Mouse (Mus musculus): ENCODE results near the gene Rbm45.
A peak's percentile ranks its signal among the peaks of the same experiment; 100 is the strongest.

The Rbm45 gene

DNA sequence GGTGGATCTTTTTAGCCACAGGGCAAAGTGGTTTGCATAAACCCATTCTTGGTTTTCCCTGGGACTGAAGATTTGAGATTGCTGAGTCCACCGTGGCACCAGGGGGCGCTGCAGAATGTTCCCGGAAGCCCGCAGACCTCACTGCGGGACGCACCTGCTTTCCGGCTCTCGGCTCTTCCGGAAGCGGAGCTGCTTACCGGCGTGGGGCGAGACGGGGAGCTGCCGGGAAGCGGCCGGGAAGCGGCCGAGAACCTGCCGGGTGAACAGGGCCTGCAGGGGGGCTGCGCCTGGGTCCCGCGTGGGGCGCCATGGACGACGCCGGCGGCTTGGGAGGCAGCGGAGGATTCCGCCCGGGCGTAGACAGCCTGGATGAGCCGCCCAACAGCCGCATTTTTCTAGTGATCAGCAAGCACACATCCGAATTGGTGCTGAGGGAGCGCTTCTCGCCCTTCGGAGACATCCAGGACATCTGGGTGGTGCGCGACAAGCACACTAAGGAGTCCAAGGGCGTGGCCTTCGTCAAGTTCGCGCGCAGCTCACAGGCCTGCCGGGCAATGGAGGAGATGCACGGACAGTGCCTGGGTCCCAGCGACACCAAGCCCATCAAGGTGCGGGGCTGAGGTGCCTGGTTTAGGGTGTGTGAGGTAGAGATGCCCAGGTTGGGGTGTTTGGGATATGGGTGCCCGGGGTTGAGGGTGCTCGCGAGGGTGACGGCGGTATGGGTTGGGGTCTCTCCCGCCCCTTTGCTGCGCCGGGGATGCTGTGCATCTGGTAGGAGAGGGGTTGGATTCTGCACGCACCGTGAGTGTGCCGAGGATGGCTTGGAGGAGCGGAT, at the start of gene Rbm45:
TSS of gene Rbm45 (plus strand) at position 164 of the 835 bp plus-strand sequence.
- peak; percentile 89 for DNase-seq

DNA sequence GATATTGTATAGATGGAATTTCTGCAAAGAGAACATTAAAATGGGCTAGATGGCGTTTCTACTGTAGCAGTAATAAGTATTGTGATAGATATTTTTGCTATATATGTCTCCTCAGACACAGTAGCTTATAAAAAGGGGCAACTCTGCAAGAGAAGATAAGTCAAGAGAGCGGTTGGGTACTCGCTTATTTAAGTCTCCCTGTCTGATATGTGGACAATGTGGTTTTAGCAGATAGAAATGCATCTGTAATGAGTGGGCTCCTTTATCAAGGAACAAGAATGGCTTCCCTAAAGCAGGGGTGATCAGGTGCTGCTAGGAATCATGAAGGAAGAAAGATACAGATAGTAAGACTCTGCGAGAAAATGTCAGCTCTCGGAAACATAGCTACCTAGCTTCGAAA, 49.4 kb upstream of the Rbm45 start:
- no peak for DNase-seq

DNA sequence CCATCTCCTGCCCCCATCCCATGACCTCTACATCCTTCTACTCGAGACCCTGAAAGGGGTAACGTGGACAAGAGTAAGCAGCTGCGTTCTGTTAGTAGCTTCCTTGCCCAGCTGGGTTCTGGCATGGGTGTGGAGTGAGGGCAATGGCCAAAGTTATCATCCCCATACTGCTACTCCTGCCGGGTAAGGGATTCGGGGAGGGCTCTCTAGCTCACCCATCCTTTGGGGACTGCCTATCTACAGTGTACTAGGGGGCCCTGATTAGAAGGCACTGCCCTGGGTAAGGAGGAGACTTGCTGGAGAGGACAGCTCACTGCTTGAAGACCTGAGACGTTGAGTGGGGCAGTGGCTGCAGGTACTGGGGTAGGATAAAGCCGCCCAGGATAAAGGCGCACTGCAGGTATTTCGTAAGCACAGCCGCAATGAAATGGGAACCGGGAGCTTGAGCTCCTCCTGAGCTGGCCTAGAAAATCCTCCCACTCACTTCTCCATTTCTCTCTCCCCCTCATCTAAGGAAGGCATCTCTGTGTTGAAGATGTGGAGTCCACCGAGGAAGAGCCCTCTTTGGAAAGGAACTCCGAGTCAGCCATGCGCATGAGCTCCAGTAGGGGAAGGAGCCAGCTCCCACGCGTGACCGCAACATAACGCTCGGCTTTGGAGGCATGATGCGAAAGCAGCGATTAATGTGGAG, 46.5 kb upstream of the Rbm45 start:
- DNase-seq = no peak

DNA sequence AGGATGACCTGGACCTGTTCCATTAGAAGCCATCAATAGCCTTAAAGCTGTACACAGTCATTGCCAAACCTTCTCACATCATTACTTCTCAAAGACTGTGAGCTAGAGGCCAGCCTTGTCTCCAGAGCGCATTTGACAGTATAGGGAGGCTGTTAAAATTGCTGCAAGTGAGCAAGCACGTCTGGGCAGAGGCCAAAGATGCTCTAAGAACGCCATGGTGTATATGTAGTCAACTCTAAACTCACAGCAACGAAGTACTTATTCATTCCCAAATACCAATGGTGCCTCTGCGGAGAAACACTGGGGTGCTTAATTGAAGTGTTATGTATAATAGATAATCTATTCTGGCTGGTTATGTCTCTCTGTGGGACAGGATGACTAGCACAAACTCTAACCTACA, 45.3 kb upstream of the Rbm45 start:
- no peak for DNase-seq

DNA sequence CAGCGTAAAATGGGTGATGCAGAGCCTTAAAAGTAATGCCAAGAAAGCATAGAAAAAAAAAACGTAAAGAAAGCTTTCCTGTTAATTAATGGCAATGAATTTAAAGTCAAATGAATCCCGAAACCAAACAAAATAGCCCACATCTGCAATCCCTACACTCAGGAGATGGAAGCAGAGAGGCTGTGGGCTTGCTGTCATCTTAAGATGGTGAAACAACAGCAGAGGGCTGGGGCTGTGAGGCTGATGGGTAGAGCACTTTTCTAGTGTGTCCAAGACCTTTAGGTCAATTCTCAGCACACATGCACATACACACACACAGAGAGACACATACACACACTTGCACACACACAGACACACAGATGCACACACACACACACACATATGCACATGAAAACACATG, 43.6 kb upstream of the Rbm45 start:
- no peak for DNase-seq

DNA sequence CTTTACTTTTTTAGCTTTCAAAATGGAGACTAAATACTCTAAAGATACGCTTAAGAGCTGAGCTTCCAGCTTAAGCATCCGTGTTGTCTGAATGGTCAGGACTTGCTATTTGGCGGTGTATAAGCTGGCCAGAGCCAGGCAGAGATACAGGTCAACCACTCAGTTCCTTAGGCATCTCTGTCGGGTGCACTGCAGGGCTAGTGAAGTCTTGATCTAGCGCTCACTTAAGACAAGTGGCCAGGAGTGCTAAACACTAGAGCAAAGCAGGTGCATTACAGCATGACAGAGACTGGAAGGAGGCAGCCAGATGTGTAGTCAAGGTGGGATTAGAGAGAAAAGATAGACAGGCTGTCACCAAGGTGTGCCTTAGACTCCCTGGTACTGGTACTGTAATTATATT, 39.7 kb upstream of the Rbm45 start:
- DNase-seq = no peak

DNA sequence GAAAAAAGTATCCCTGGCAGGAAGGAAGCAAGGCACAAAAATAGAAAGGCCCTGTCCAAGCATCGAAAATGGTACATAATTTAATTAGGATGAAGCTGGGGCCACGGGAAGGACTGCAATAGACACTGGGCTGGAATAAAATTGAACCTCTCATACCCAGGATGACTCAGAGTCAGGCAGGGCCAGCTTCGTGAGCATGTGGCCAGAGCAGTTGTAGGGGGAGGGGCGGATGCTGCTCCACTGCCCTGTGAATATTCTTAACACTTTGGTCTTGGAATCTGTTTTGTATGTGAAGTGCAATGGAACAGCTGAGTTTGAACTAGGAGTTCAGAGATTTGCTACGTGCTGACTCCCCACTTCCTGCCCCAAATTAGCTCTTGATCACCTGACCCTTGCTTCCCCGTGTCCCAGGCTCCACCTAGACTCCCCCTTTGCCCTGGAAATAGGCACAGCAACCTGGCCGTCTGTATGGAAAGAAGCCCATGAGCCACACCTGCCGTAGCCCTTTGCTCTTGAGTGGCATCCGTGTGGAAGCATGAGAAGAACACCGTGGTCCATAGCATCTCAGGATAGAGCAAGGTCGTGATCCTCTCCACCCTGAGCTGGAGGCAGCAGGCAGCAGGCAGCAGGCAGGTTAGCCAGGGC, 37.5 kb upstream of the Rbm45 start:
- DNase-seq = no peak

DNA sequence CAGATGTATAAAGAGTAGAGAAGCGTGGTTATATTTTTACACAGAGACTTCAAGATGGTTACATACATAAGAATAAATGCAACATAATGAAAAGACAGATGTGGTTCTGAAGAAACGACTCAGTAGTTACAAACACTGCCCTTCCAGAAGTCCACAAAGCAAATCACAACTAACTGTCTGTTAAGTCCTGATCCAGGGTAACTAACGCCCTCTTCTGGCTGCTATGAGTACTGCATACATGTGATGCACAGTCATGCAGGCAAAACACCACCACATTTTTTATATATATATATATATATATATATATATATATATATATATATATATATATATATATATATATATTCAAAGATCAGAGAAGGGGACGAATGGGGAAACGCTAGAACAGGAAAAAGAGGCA, 35.2 kb upstream of the Rbm45 start:
- DNase-seq = no peak

DNA sequence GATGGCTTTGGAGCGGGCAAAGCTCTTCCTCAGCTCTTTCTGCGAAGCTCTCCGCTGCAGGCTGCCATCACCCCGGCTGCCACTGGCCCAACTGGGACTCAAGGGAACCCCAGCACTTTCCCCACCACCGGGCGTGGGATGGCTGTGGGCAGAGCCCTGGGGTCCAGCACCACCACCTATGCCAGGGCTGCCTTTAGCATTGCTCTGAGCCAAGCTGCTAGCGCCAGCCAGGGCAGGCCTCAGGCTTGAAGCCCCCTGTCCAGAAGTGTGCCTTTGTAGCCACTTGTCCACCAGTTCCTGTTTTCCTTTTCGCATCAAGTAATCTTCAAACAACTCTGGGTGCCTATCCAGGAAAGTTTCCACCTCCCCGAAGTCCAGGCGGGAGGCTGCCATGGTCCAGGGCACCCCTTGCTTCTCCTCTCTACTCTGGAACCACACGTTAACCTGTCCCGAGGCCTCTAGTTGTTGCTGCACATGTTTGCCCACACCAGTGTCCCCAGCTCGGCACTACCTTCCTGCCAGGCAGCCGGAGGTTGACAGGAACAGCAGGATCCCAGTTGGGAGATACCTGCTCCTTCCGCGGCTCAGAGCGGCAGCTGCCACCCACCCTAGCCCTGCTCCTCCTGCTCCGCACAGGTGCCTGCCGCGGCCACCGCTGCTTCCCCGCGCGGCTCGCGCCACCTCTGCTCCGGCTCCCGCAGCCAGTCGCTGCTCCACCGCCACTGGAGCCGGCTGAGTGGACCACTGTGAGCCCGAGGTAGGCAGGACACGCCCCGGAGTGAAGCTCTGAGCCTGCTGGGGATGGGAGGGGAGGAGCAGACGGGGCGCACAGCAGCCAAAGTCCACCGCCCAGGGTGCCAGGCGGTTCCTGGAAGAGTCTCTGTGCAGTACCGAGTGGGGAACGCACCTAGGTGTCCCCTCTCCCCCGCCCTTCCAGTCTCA, 31.3 kb upstream of the Rbm45 start, which contains the start of gene Pde11a:
TSS of gene Pde11a (minus strand) at position 560 of the 942 bp plus-strand sequence.
- no peak for DNase-seq

DNA sequence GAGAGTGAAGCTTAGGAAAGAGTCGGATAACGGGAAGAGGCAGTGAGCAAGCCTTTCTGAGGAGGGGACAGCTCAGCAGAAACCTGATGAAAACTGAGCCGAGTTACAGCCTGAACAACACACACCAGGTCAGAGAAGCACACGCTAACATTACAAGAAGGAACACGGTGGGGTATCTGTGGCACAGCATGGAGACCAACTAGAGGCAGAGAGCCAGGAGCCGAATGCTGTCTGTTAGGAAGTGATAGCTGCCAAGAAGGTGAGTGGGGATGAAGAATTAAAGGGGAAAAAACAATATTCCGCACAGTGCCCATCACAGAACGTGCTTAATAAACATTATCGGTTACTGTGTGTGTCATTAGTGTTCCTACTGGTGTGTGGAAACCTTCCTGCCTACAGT, 27.6 kb upstream of the Rbm45 start:
- no peak for DNase-seq

DNA sequence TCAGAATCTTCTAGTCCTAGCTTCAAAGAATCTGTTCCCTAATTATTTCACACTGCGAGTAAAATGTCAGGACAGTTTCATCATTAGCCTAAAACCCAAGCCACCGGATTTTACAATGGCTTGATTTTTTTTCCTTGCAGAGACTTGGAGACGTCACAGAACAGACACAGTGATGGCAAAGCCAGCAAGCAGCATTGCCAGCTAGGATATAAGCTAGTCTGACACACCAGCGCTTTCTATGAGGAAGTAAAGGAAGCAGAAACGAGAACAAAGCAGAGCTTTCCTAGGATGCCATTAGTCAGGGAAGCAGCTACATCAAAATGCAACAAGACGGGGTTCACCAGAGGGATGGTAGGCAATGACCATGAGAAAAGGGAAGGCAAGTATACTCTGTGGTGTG, 21.9 kb upstream of the Rbm45 start:
- no peak for DNase-seq

DNA sequence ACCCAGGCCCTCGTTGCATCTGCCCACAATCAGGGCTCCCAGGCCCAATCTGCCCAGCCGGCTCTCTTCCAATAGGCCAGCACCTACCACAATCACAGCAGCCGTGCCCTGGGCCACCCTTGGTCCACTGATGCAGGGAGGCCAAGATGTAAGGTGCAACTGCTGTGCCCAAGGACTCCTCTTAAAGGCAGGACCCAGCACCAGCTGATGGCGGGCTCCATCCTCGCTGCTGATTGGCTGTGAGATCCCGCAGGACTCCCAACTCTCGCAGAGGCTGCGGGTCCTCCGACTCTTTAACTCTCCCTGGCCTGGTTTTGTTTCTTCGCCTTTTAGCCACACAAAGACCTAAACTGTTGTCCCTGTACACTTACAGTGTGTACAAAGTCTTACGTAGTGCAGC, 9.6 kb upstream of the Rbm45 start, which contains the start of gene Cyct:
TSS of gene Cyct (minus strand) at position 225 of the 400 bp plus-strand sequence.
- DNase-seq = no peak

DNA sequence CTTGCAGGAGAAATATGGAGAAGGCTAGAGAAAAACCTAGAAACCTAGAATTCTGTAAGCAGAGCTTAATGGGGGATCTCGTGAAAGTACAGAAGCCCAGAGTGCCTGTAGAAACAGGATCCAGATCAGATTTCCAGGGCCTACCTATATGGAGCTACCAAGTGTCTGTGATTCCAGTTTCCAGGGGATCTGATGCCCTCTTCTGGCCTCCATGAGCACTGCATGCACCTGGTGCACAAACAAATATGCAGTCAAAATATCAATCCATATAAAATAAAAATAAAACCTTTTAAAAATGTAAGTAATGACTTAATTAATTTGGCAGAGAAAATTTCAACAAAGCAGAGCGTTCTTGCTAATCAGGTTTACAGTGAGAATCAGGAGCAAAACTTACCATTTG, 7.7 kb upstream of the Rbm45 start:
- no peak for DNase-seq

DNA sequence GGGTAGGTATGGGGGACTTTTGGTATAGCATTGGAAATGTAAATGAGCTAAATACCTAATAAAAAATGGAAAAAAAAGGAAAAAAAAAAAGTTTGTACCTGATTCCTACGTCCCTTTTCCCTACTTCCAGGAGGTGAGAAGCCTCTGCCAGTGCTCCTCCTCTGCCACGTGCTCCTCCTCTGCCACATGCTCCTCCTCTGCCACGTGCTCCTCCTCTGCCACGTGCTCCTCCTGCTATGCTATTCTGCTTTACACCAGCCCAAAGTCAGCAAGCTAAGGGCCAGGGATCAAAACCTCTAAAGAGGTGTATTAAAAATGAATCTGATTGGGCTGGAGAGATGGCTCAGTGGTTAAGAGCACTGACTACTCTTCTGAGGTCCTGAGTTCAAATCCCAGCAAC, 4.0 kb upstream of the Rbm45 start:
- no peak for DNase-seq

DNA sequence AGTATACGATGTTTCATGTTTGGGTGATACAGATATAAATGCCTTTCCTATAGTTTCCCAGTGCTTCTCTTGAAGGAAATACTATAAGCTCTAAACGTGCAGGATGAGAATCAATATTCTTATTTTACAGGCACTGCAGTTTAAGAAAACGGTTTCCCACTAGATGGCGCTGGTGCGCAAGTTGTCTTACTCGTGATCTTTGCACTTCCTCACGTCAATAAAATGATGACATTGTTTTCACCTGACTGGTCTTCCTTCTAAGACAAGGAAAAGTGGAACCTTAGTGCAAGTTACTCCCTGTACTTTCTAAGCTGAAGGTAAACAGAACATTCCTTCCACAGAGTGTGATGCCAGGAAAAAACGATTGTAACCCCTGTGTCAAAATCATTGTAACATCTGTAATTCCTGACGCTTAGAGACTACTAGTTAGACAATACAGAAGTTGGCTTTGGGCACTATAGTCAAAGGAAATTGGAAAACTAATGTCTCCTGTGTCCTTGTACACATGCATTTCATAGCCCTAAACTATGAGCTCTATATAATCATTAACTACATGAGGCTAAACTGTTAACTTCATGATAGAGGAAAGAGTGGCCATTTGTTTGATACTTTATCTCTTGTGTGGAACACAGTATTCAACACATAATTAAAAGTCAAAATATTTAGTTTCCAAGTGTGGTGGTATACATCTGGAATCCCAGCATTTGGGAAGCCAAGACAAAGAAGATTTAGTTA, 2.4 kb upstream of the Rbm45 start:
- peak; percentile 77 for DNase-seq

DNA sequence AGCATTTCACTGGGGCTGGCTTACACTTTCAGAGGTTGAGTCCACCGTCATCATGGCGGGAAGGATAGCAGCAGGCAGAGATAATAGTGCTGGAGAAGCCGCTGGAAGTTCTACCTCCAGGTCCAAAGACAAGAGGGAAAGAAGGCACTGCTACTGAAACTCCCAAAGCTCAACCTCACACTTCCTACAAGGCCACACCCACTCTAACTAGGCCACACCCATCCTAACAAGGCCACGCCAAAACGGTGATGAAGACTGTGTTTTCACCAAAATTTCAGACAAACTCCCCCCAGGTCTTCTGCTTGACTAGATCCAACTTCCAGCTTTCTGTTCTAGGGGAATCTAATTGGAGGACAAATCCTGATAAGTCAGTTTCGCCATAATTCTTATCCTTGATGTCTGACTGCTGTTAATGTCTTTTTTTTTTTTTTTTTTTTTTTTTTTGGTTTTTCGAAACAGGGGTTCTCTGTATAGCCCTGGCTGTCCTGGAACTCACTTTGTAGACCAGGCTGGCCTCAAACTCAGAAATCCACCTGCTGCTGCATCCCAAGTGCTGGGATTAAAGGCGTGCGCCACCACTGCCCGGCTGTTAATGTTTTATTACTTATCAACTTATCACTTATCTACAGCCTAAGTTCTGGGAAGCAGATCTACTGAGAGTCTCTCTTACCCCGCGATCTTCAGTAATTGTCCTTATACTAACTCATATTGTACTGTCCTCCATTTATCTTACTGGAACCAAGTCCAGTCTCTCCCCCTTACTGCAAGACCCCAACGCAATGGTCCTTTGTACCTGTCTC, 723 bp upstream of the Rbm45 start:
- DNase-seq = no peak

DNA sequence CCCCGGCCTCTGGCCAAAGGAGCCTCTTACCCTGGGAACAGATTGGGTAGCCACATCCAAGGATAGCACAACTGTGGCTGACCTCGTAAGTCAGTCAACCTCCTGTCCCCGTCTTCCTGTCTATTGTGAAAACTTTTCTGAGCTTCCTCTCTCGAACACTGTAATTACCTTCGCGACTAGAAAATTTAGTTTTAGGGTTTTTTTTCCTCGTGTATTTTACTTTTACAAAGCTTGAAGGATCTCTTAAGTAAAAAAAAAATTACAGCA, 805 bp downstream of the Rbm45 start:
- no peak for DNase-seq

DNA sequence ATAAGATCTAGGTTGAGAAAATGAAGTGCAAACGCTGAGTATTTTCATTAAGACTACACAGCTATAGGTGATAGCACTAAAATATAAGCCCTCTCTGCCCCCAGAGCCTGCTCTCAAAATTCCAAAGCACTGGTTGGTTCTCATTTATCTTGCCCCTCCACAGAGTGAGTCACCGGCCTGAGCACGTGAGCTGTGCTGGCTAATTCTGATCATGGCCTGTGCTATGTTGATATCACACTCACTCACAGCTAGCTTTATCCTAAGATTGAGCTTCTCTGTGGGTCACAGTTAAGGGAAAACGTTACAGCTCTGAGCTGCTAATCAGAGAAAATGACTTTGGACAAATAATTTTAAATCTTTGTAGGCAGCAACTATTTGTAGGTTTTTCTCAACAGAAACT, 2.5 kb downstream of the Rbm45 start:
- no peak for DNase-seq

DNA sequence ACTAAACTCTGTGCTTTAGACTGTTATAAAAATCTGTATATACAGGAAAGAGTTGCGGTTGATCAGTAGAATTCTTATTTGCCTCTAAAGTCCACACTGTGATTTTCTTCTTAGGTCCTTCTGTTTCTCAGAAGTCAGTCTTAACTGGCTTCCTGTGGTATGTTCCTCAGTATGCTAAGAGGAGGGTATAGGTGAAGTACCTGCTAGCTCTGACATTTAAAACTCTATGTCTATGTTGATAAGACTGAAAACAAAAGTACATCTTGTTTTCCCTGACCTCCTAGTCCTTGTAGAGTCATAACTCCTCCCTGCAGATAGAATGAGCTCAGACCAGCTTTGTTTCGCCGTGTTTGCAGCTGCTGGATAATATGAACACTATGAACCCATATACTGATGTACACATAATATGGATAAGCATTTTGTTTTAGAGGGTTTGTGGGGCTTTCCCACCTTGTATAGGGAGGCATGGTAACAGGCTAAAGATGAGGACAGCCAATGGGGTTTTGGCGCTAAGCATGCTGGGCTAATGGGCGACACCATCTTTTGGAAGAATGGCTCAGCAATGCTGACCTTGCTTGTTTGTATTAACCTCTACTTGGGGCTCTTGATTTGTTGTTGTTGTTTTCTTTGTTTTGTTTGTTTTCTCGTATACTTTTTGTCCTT, 4.9 kb downstream of the Rbm45 start:
- no peak for DNase-seq

DNA sequence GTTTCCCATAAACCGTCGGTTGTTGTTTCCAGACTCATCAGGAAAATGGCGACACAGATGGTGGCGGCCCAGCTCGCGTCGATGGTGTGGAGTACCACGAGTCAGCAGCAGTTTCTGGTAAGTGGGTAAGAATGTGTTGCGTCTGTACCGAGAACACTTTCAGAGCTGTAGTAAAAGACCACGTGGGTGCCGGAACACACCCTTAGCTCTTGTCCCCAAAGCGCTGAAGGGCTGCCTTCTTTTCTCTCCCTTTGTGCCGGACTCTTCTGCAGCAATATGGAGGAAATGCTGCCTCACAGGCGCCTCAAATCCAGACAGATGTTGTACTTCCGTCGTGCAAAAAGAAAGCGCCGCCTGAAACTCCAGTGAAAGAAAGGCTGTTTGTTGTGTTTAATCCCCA, 8.9 kb downstream of the Rbm45 start:
- DNase-seq = no peak

DNA sequence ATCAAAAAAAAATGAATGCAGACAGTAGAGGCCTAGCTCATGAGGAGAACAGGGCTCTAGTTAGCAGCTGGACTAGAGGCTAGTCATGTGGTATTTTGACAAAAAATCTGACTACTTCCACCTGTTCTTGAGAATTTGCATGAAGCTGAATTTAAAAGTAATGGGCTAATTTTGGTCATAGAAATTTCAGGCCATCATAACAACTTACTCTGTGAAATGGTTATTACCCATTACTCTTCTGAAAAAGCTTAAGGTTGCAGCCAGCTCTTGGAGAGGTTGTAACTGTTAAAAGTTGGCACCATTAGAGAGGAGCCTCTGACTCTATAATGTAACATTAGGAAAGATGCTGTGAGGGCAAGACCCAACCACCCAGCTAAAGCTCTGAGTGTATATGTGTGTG, 16.7 kb downstream of the Rbm45 start:
- DNase-seq = no peak

All from thymus, postnatal 25 days (tissue).